Mouse (Mus musculus): Measurements from ENCODE around the gene Abhd10.

Gene Abhd10

GRCm38 (mm10) chr16:45742615-45743476 is at the start of gene Abhd10:
Abhd10 (minus strand) TSS chr16:45742955.
- peak; percentile 85 for DNase-seq (ENCODE audit: low spot score)

GRCm38 (mm10) chr16:45791286-45791685 is 48.5 kb upstream of the Abhd10 start:
- DNase-seq (ENCODE audit: low spot score), result no peak

- no peak for DNase-seq (ENCODE audit: low spot score)
Observed at GRCm38 (mm10) chr16:45789311-45789710, 46.6 kb upstream of the Abhd10 start.

- no peak for DNase-seq (ENCODE audit: low spot score)
Observed at GRCm38 (mm10) chr16:45787650-45788049, 44.9 kb upstream of the Abhd10 start.

GRCm38 (mm10) chr16:45786639-45787038 is 43.9 kb upstream of the Abhd10 start:
- no peak for DNase-seq (ENCODE audit: low spot score)

- no peak for DNase-seq (ENCODE audit: low spot score)
Observed at GRCm38 (mm10) chr16:45780001-45780400, 37.2 kb upstream of the Abhd10 start.

GRCm38 (mm10) chr16:45774813-45775212 is 32.1 kb upstream of the Abhd10 start:
- DNase-seq (ENCODE audit: low spot score), result no peak

GRCm38 (mm10) chr16:45770914-45771313 is 28.2 kb upstream of the Abhd10 start:
- no peak for DNase-seq (ENCODE audit: low spot score)

- no peak for DNase-seq (ENCODE audit: low spot score)
Observed at GRCm38 (mm10) chr16:45767853-45768640, 25.3 kb upstream of the Abhd10 start.

- DNase-seq (ENCODE audit: low spot score), result no peak
Observed at GRCm38 (mm10) chr16:45767434-45767833, 24.7 kb upstream of the Abhd10 start.

GRCm38 (mm10) chr16:45765801-45766494 is 23.2 kb upstream of the Abhd10 start:
- no peak for DNase-seq (ENCODE audit: low spot score)

- DNase-seq (ENCODE audit: low spot score), result no peak
Observed at GRCm38 (mm10) chr16:45765102-45765501, 22.3 kb upstream of the Abhd10 start.

- no peak for DNase-seq (ENCODE audit: low spot score)
Observed at GRCm38 (mm10) chr16:45762859-45763505, 20.2 kb upstream of the Abhd10 start.

GRCm38 (mm10) chr16:45761425-45761824 is 18.7 kb upstream of the Abhd10 start:
- DNase-seq (ENCODE audit: low spot score), result no peak

- DNase-seq (ENCODE audit: low spot score), result no peak
Observed at GRCm38 (mm10) chr16:45758726-45759269, 16.0 kb upstream of the Abhd10 start.

GRCm38 (mm10) chr16:45757421-45758078 is 14.8 kb upstream of the Abhd10 start:
- no peak for DNase-seq (ENCODE audit: low spot score)

GRCm38 (mm10) chr16:45756855-45757254 is 14.1 kb upstream of the Abhd10 start:
- DNase-seq (ENCODE audit: low spot score), result peak; percentile 72

GRCm38 (mm10) chr16:45743591-45744144 is 913 bp upstream of the Abhd10 start:
- DNase-seq (ENCODE audit: low spot score), result no peak

- no peak for DNase-seq (ENCODE audit: low spot score)
Observed at GRCm38 (mm10) chr16:45737880-45738279, 4.9 kb downstream of the Abhd10 start.

GRCm38 (mm10) chr16:45736724-45737123 is 6.0 kb downstream of the Abhd10 start:
- no peak for DNase-seq (ENCODE audit: low spot score)

- no peak for DNase-seq (ENCODE audit: low spot score)
Observed at GRCm38 (mm10) chr16:45729163-45729562, 13.6 kb downstream of the Abhd10 start.

Data from layer of hippocampus, adult 9-10 months (tissue).